In the genomic region with DNA sequence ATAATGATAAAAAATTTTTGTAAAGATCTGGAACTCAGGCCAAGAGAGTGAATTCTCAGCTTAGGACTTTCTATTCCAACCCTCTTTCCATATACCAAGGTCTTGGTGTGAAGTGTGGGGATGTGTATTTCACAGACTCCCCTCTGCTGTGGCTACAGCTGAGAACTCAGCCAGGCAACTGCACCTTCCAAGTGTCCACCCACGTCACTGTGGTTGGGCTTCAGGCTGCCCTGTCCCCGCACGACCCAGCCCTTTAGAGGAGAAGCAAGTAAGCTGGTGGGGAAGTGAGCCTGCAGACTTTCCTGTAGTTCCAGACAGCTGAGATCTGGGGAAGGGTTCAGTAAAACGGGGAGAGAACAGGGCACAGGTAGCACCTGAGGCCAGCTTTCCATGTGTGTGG, we compare ENCODE assay signal across 20 mouse cellular contexts.
DNase-seq lines count a peak whose midpoint lies in the region; TF ChIP-seq lines count a peak whose summit lies in the region.
"Had no signal": no experiment of that assay in that cellular context is flagged by ENCODE, and none has a peak within 500 bp of the region (broad histone marks: within the 10 kb centered on the region; RNA-seq: fewer than 3 reads in every experiment).

No protein-coding gene starts in this region.

- H3K27ac ChIP-seq in left cerebral cortex, adult 2 months: peak overlapping the region; percentile 85
- peak overlapping the region; percentile 71 for H3K27ac ChIP-seq in cortical plate, adult 2 months (ENCODE audit: insufficient read depth, low read length)
- H3K27ac ChIP-seq: embryonic facial prominence, embryonic 12.5 days; embryonic facial prominence, embryonic 15.5 days; heart, adult 2 months; intestine, embryonic 15.5 days had no signal

- H3K4me1 ChIP-seq in cortical plate, adult 2 months (ENCODE audit: control insufficient read depth, insufficient read depth, low read length): peaks cover 28% of the 10 kb centered on the region
- H3K4me1 ChIP-seq: embryonic facial prominence, embryonic 12.5 days; embryonic facial prominence, embryonic 15.5 days; intestine, embryonic 15.5 days had no signal

- no peak overlapping the region for H3K4me3 ChIP-seq in left cerebral cortex, adult 2 months
- no peak overlapping the region for H3K4me3 ChIP-seq in cortical plate, adult 2 months (ENCODE audit: insufficient read depth, low read length)
- H3K4me3 ChIP-seq: embryonic facial prominence, embryonic 12.5 days; embryonic facial prominence, embryonic 15.5 days; heart, adult 2 months; hindbrain, embryonic 10.5 days; hindbrain, embryonic 13.5 days; intestine, embryonic 15.5 days had no signal

- intact Hi-C loops in gastrocnemius, postnatal 14 days (cut with DNase I; ENCODE audit: low total_unique reads): no loop called here
- intact Hi-C loops in gastrocnemius, postnatal 36 days (cut with DNase I): no loop called here
- intact Hi-C loops in left cerebral cortex, adult 2 months (cut with DNase I): loop anchor here (2.0 kb wide), 1 partner anchor 58 kb away; no protein-coding TSS in a partner anchor

- DNase-seq in gastrocnemius, postnatal 14 days: peak; percentile 42
- no peak for DNase-seq in gastrocnemius, postnatal 36 days
- no peak for DNase-seq in left cerebral cortex, adult 2 months (ENCODE audit: extremely low spot score in 1 of 2, low spot score in 2 of 2)
- no peak for DNase-seq in left cerebral cortex, adult 11 months (ENCODE audit: low spot score)
- DNase-seq in right cerebral cortex, postnatal 14 days: peak; percentile 45
- DNase-seq in right cerebral cortex, postnatal 25 days: no peak
- no peak for DNase-seq in ovary, postnatal 36 days (ENCODE audit: low spot score)
- DNase-seq: adrenal gland, adult 8-10 months; adrenal gland, postnatal 25 days; cerebellum, adult 18-20 months; cerebellum, adult 9-10 months; cerebellum, postnatal 14 days; gastrocnemius, postnatal 25 days; heart, adult 2 months had no signal

- no peak for TF ChIP-seq CTCF in left cerebral cortex, adult 2 months (IDR thresholded peaks at IDR 0.05)
- TF ChIP-seq CTCF in cortical plate, adult 2 months (IDR thresholded peaks at IDR 0.05; ENCODE audit: extremely low read depth, insufficient read depth, low read length): no peak

- no peak for TF ChIP-seq POLR2A in cortical plate, adult 2 months (IDR thresholded peaks at IDR 0.05; ENCODE audit: extremely low read depth, insufficient read depth, low read length)

Comparison
In these comparisons a context has a peak if more than half of its experiments do, and no peak if none do; other contexts are left out.
1. DNase-seq: peak in gastrocnemius, postnatal 14 days (single experiment) and right cerebral cortex, postnatal 14 days (single experiment); none in gastrocnemius, postnatal 36 days (0 of 2), left cerebral cortex, adult 2 months (0 of 2), left cerebral cortex, adult 11 months (single experiment), right cerebral cortex, postnatal 25 days (single experiment) and ovary, postnatal 36 days (single experiment).